Mouse (Mus musculus) heart, postnatal 0 days (tissue): Measurements from ENCODE around the gene Fam8a1. TPM values are rescaled to one million over a fixed set of nuclear protein-coding genes. Genes with fewer than 3 reads are reported as not detected.

Experiments used
- ATAC-seq: fragments of 200-750 bp; cut with Nextera tagmentation; 2 replicates; pipeline ENCODE4 v1.8.0; 2017; ENCODE audit warnings: low read depth, moderate number of reproducible peaks, moderate library complexity; ENCODE audit not compliant: insufficient read depth
- DNase-seq: peaks from one replicate; pipeline ENCODE4 v3.0.0-alpha.2; 2016; ENCODE audit warnings: low spot score
- H3K27ac ChIP-seq: fragments of 300-500 bp; sonication (generic); 2 replicates; pipeline ENCODE4 v1.5.1; 2014; ENCODE audit warnings: low read depth, mild to moderate bottlenecking
- H3K27me3 ChIP-seq: fragments of 300-500 bp; sonication (generic); 2 replicates; pipeline ENCODE4 v1.6.1; 2014; ENCODE audit warnings: low read length, mixed read lengths; ENCODE audit not compliant: control insufficient read depth, insufficient read depth
- H3K36me3 ChIP-seq: fragments of 300-500 bp; sonication (generic); replicated peaks from 2 replicates; pipeline ENCODE4 v1.6.1; 2014; ENCODE audit warnings: low read length, mixed read lengths; ENCODE audit not compliant: control insufficient read depth, insufficient read depth
- H3K4me1 ChIP-seq: fragments of 300-500 bp; sonication (generic); 2 replicates; pipeline ENCODE4 v1.6.1; 2014; ENCODE audit warnings: antibody characterized with exemption; ENCODE audit not compliant: control insufficient read depth, insufficient read depth
- H3K4me2 ChIP-seq: fragments of 300-500 bp; sonication (generic); 2 replicates; pipeline ENCODE4 v1.6.1; 2014; ENCODE audit warnings: low read depth, mild to moderate bottlenecking, low read length, moderate library complexity
- H3K4me3 ChIP-seq: fragments of 300-500 bp; sonication (generic); 2 replicates; pipeline ENCODE4 v1.5.1; 2014; ENCODE audit warnings: low read depth, low read length
- H3K9ac ChIP-seq: fragments of 300-500 bp; sonication (generic); replicated peaks from 2 replicates; pipeline ENCODE4 v1.6.1; 2014; ENCODE audit warnings: low read depth, low read length, mixed read lengths
- H3K9me3 ChIP-seq: fragments of 300-500 bp; sonication (generic); replicated peaks from 2 replicates; pipeline ENCODE4 v1.6.1; 2016; ENCODE audit warnings: low read length; ENCODE audit not compliant: control insufficient read depth
- CTCF ChIP-seq: IDR thresholded peaks from 2 replicates; pipeline ENCODE4 v1.5.1; 2016; ENCODE audit warnings: antibody characterized with exemption, control low read depth, low read depth
- EP300 ChIP-seq: IDR thresholded peaks from 2 replicates; pipeline ENCODE4 v1.6.1; 2016; ENCODE audit warnings: antibody characterized with exemption, low read depth
- WGBS: fragments of 180-500 bp; shearing (Covaris S2); extraction: QIAGEN DNeasy Blood & Tissue Kit; methylation state at CpG from one replicate; pipeline ENCODE4 v1.1.7; 2014; 5-methylcytosine and 5-hydroxymethylcytosine counted together
- polyA plus RNA-seq: library from polyadenylated mRNA; unstranded; fragments of >200 nt; fragmentation: Nextera tagmentation; extraction: Ambion mirVana; gene quantifications from 2 replicates; pipeline ENCODE4 v1.2.1, GENCODE M21; 2015
- total RNA-seq: library from RNA; depleted of rRNA; stranded (reverse); fragments of >200 nt; gene quantifications from 2 replicates; pipeline ENCODE4 v1.2.3, GENCODE M21; 2014; ENCODE audit warnings: low replicate concordance; rRNA removed

Fam8a1 gene
- total and polyA plus RNA-seq, 2 experiments from 2014 or later, result 8.0 to 15.5 TPM

- H3K4me2 ChIP-seq, result peak overlapping the region; percentile 95
- H3K9me3 ChIP-seq, result no peaks in the 10 kb centered on the region
- under 1% methylated on average over 67 of the region's 85 CpGs for WGBS
- ATAC-seq, result peak; percentile 71
- H3K9ac ChIP-seq, result peak overlapping the region; percentile 88
- peak overlapping the region; percentile 69 for H3K4me3 ChIP-seq
- TF ChIP-seq EP300, result no peak
- TF ChIP-seq CTCF, result no peak
- H3K4me1 ChIP-seq, result peaks cover 15% of the 10 kb centered on the region
- H3K27me3 ChIP-seq, result no peaks in the 10 kb centered on the region
- H3K36me3 ChIP-seq, result no peaks in the 10 kb centered on the region
- DNase-seq, result peak; percentile 59
- H3K27ac ChIP-seq, result peak overlapping the region; percentile 97
Measured at GRCm38 (mm10) chr13:46727038-46727836, 57.9 kb downstream of the Fam8a1 start.

Other genes starting within 250 kb of the Fam8a1 start
- gene Cap2, start 167.7 kb upstream of the Fam8a1 start, total RNA-seq, result 182 and 257 TPM in 2 replicates
- 144 and 146 TPM in 2 replicates for gene Cap2, start 167.7 kb upstream of the Fam8a1 start, polyA plus RNA-seq
- gene Nup153, start 58.4 kb downstream of the Fam8a1 start, total RNA-seq, result 24.7 and 26.6 TPM in 2 replicates
- 5.3 and 5.7 TPM in 2 replicates for gene Nup153, start 58.4 kb downstream of the Fam8a1 start, polyA plus RNA-seq